ENCODE assay signal across 38 mouse cellular contexts in genomic region chr4:148691185-148691584, GRCm38 (mm10). TPM values are rescaled to one million over a fixed set of nuclear protein-coding genes. Genes with fewer than 3 reads are reported as not detected.
"Had no signal": no experiment of that assay in that cellular context is flagged by ENCODE, and none has a peak within 500 bp of the region (broad histone marks: within the 10 kb centered on the region; RNA-seq: fewer than 3 reads in every experiment).

No protein-coding gene starts in this region.

- H3K36me3 ChIP-seq: heart, embryonic 10.5 days; heart, embryonic 12.5 days; heart, embryonic 13.5 days; heart, embryonic 15.5 days; hindbrain, embryonic 10.5 days; hindbrain, embryonic 12.5 days; hindbrain, embryonic 13.5 days; hindbrain, embryonic 15.5 days; kidney, embryonic 15.5 days had no signal

- DNase-seq: heart, adult 2 months; heart, postnatal 10 days; heart, postnatal 14 days; heart, postnatal 36 days; heart, postnatal 4 days; kidney, adult 11 months; kidney, adult 18-20 months; kidney, adult 2 months; kidney, adult 8-10 months; kidney, adult 9 months; kidney, postnatal 10 days; kidney, postnatal 14 days; kidney, postnatal 25 days; kidney, postnatal 36 days; kidney, postnatal 4 days; layer of hippocampus, adult 9-11 months; layer of hippocampus, postnatal 36 days had no signal

- ATAC-seq: hindbrain, embryonic 16.5 days; hindbrain, postnatal 0 days; inflammation-experienced regulatory T-cells, adult 6 months had no signal

- H3K27me3 ChIP-seq: hindbrain, embryonic 15.5 days had no signal

- H3K4me3 ChIP-seq: heart, adult 2 months; heart, embryonic 10.5 days; heart, embryonic 12.5 days; heart, embryonic 13.5 days; heart, embryonic 15.5 days; hindbrain, embryonic 10.5 days; hindbrain, embryonic 12.5 days; hindbrain, embryonic 13.5 days; hindbrain, embryonic 15.5 days; kidney, embryonic 15.5 days; layer of hippocampus, adult 2 months had no signal

- H3K27ac ChIP-seq: heart, adult 2 months; heart, embryonic 10.5 days; heart, embryonic 13.5 days; heart, embryonic 15.5 days; hindbrain, embryonic 10.5 days; hindbrain, embryonic 12.5 days; hindbrain, embryonic 13.5 days; hindbrain, embryonic 14.5 days; hindbrain, embryonic 15.5 days; hindbrain, postnatal 0 days; kidney, embryonic 15.5 days; kidney, postnatal 0 days; layer of hippocampus, adult 2 months had no signal

- H3K4me1 ChIP-seq: hindbrain, embryonic 15.5 days had no signal

- H3K9ac ChIP-seq: heart, embryonic 12.5 days; heart, embryonic 13.5 days; heart, embryonic 15.5 days; hindbrain, embryonic 12.5 days; hindbrain, embryonic 13.5 days; hindbrain, embryonic 14.5 days; hindbrain, embryonic 15.5 days; kidney, embryonic 15.5 days had no signal

- H3K9me3 ChIP-seq: heart, embryonic 10.5 days; heart, embryonic 12.5 days; heart, embryonic 13.5 days; heart, embryonic 15.5 days; hindbrain, embryonic 12.5 days; hindbrain, embryonic 13.5 days; hindbrain, embryonic 15.5 days; kidney, embryonic 15.5 days had no signal

- H3K4me2 ChIP-seq: heart, embryonic 11.5 days; heart, embryonic 12.5 days; heart, embryonic 13.5 days; heart, embryonic 15.5 days; hindbrain, embryonic 12.5 days; hindbrain, embryonic 13.5 days; hindbrain, embryonic 14.5 days; hindbrain, embryonic 15.5 days; kidney, embryonic 15.5 days had no signal

RNA-seq across cellular contexts. Expression of gene Gm572, which starts 48.1 kb away (rescaled TPM):
- polyA plus RNA-seq: heart, embryonic 10.5 days; hindbrain, embryonic 10.5 days; hindbrain, embryonic 11.5 days; hindbrain, embryonic 12.5 days; hindbrain, embryonic 13.5 days; hindbrain, embryonic 14.5 days; hindbrain, embryonic 15.5 days; hindbrain, embryonic 16.5 days; hindbrain, postnatal 0 days; inflammation-experienced regulatory T-cells, adult 6 months; intestine, embryonic 14.5 days; kidney, embryonic 14.5 days; kidney, embryonic 15.5 days; kidney, embryonic 16.5 days; kidney, postnatal 0 days; large intestine, adult 2 months had no signal
